8 mouse cellular contexts compared by ENCODE assay signal in genomic region chr17:31636277-31636941, GRCm38 (mm10). TPM values are rescaled to one million over a fixed set of nuclear protein-coding genes. Genes with fewer than 3 reads are reported as not detected.
DNase-seq lines count a peak whose midpoint lies in the region; ATAC-seq and TF ChIP-seq lines count a peak whose summit lies in the region.

No protein-coding gene starts in this region.

- in situ Hi-C loops in ES-E14 (cut with MboI; ENCODE audit: low sequenced_read_pairs in 2 of 2, unreplicated experiment in 2 of 2) = no loop called here

- H3K9ac ChIP-seq in ES-E14 (ENCODE audit: insufficient read depth, low read depth, low read length, poor library complexity, severe bottlenecking) = peak overlapping the region; percentile 77

- no peaks in the 10 kb centered on the region for H3K36me3 ChIP-seq in ES-E14 (ENCODE audit: control insufficient read depth, insufficient read depth, low read length, poor library complexity, severe bottlenecking)

- peak overlapping the region; percentile 77 for H3K4me3 ChIP-seq in gastrocnemius, adult 2 months
- H3K4me3 ChIP-seq in ES-E14 (ENCODE audit: insufficient read depth in 1 of 2, low read depth in 1 of 2, low read length in 2 of 2, poor library complexity in 1 of 2, severe bottlenecking in 1 of 2) = peak overlapping the region; percentile 81 to 90

- H3K9me3 ChIP-seq in ES-E14 (ENCODE audit: control insufficient read depth, insufficient read depth, low read depth, low read length) = no peaks in the 10 kb centered on the region

- TF ChIP-seq CTCF in gastrocnemius, adult 2 months (IDR thresholded peaks at IDR 0.05) = no peak

- 0 out of 4 replicates have a peak, but pooled peaks cover 0 to 2% of the 10 kb centered on the region in 2 experiments for H3K4me1 ChIP-seq in ES-E14 (ENCODE audit: control insufficient read depth in 2 of 2, insufficient read depth in 2 of 2, low read length in 2 of 2, poor library complexity in 1 of 2)

- DNase-seq in gastrocnemius, adult 2 months = no peak
- no peak for DNase-seq in gastrocnemius, postnatal 4 days (ENCODE audit: low spot score in 2 of 2)
- no peak for DNase-seq in ES-E14 (ENCODE audit: low read depth, low spot score)
- DNase-seq in gastrocnemius, postnatal 10 days = no peak
- DNase-seq in cerebellum, adult 8-10 months = no peak

- peak overlapping the region; percentile 78 for H3K27ac ChIP-seq in gastrocnemius, adult 2 months
- no peak overlapping the region for H3K27ac ChIP-seq in ES-E14 (ENCODE audit: insufficient read depth, low read depth, low read length, poor library complexity, severe bottlenecking)

- ATAC-seq in granulocyte monocyte progenitor cell, adult 5-6 weeks (replicated peaks; ENCODE audit: poor library complexity, severe bottlenecking) = peak; percentile 23; the same call in 1 of the 2 replicates
- peak; percentile 36 for ATAC-seq in megakaryocyte, adult 5-6 weeks (ENCODE audit: poor library complexity, severe bottlenecking)
- ATAC-seq in monocyte, adult 5-6 weeks (replicated peaks; ENCODE audit: insufficient number of reproducible peaks, low FRiP score, low TSS enrichment, poor library complexity, severe bottlenecking) = no peak; the same call in 1 of the 2 replicates

- intact Hi-C loops in gastrocnemius, adult 2 months (cut with DNase I) = no loop called here

TF ChIP-seq in ES-E14, 5 proteins besides CTCF, POLR2A, EP300 and RAD21:
- TF ChIP-seq CHD2 (IDR thresholded peaks at IDR 0.05; ENCODE audit: low read depth, low read length) (no peak), ZC3H11A (IDR thresholded peaks at IDR 0.05; ENCODE audit: borderline replicate concordance, low read depth, low read length) (no peak), MAFK (IDR thresholded peaks at IDR 0.05; ENCODE audit: insufficient read depth, low read depth, low read length) (no peak), ZNF384 (IDR thresholded peaks at IDR 0.05; ENCODE audit: low read depth, low read length) (no peak), HCFC1 (IDR thresholded peaks at IDR 0.05; ENCODE audit: borderline replicate concordance, insufficient read depth, low read length) (no peak)

RNA-seq across cellular contexts. Expression of gene Cbs, which starts 0.6 kb away (rescaled TPM):
- total RNA-seq in gastrocnemius, adult 2 months (2021) = under 1 TPM; 0.82 to 0.95 TPM
- total RNA-seq in gastrocnemius, postnatal 4 days (2021) = 1 to 10 TPM in 1 of 2 experiments, under 1 TPM in 1; 0.64 to 1.4 TPM
- 8.6 and 15.5 TPM in 2 replicates for total RNA-seq in ES-E14 (2012; rRNA removed)
- total RNA-seq in granulocyte monocyte progenitor cell, adult 5-6 weeks (2014; fragmentation: Nextera tagmentation) = 0.28 and 4.8 TPM in 2 replicates
- 0.57 and 0.99 TPM in 2 replicates for total RNA-seq in granulocyte monocyte progenitor cell, adult 5-6 weeks (2017)
- total RNA-seq in megakaryocyte, adult 5-6 weeks (2015) = not detected in 2 replicates
- not detected in 2 replicates for total RNA-seq in megakaryocyte, adult 5-6 weeks (2017)
- total RNA-seq in monocyte, adult 5-6 weeks (2017) = not detected in 3 replicates
- total RNA-seq in gastrocnemius, postnatal 10 days (2021) = 1 to 10 TPM in 1 of 2 experiments, under 1 TPM in 1; 0.35 to 1.3 TPM

RNA-seq across cellular contexts. Expression of gene U2af1, which starts 22.3 kb away (rescaled TPM):
- total RNA-seq in gastrocnemius, adult 2 months (2021) = 10 to 100 TPM; 67.8 to 68.3 TPM
- 100 to 1,000 TPM; 154 to 181 TPM for total RNA-seq in gastrocnemius, postnatal 4 days (2021)
- 219 and 238 TPM in 2 replicates for total RNA-seq in ES-E14 (2012; rRNA removed)
- 116 and 155 TPM in 2 replicates for total RNA-seq in granulocyte monocyte progenitor cell, adult 5-6 weeks (2014; fragmentation: Nextera tagmentation)
- total RNA-seq in granulocyte monocyte progenitor cell, adult 5-6 weeks (2017) = 250 and 287 TPM in 2 replicates
- total RNA-seq in megakaryocyte, adult 5-6 weeks (2015) = 36.2 and 37.7 TPM in 2 replicates
- total RNA-seq in megakaryocyte, adult 5-6 weeks (2017) = 119 and 145 TPM in 2 replicates
- 159 to 195 TPM (median 172 TPM) in 3 replicates for total RNA-seq in monocyte, adult 5-6 weeks (2017)
- 100 to 1,000 TPM; 114 to 120 TPM for total RNA-seq in gastrocnemius, postnatal 10 days (2021)

RNA-seq across cellular contexts. Expression of gene Cryaa, which starts 41.2 kb away (rescaled TPM):
- total RNA-seq in gastrocnemius, adult 2 months (2021) = not detected
- not detected for total RNA-seq in gastrocnemius, postnatal 4 days (2021)
- 0.36 TPM in 1 of 2 replicates, not detected in the other for total RNA-seq in ES-E14 (2012; rRNA removed)
- total RNA-seq in granulocyte monocyte progenitor cell, adult 5-6 weeks (2014; fragmentation: Nextera tagmentation) = not detected in 2 replicates
- total RNA-seq in granulocyte monocyte progenitor cell, adult 5-6 weeks (2017) = not detected in 2 replicates
- not detected in 2 replicates for total RNA-seq in megakaryocyte, adult 5-6 weeks (2015)
- total RNA-seq in megakaryocyte, adult 5-6 weeks (2017) = not detected in 2 replicates
- not detected in 3 replicates for total RNA-seq in monocyte, adult 5-6 weeks (2017)
- not detected for total RNA-seq in gastrocnemius, postnatal 10 days (2021)
